Mouse (Mus musculus) lung, postnatal 10 days (tissue): ENCODE data around the gene Camk1.
"Not testable (repeated sequence)": the region's sequence is repeated elsewhere in the genome, so short reads cannot be mapped to it uniquely, and the experiment has no call there.

Experiments used
- DNase-seq: peaks from one replicate; pipeline ENCODE4 v3.0.0; 2021

Camk1 gene

DNA sequence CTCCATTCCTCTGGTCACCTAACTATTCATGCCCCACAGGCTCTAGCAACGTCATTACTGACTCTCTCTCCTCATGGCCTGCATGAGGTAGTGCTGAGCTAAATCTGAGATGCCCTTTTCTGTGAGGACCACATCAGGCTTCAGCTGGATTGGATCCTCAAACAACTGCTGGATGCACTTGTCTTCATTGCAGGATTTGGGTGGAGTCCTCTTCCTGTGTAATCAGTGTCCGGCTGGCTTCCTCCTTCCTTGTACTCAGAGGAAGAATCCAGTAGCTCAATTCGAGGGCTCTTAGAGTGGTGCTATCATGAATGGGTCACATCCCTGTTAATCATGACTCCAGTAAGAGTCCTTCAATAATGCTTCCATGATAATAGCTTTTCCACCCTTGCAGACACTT is 9.9 kb upstream of the Camk1 start:
- DNase-seq, result peak; percentile 33

DNA sequence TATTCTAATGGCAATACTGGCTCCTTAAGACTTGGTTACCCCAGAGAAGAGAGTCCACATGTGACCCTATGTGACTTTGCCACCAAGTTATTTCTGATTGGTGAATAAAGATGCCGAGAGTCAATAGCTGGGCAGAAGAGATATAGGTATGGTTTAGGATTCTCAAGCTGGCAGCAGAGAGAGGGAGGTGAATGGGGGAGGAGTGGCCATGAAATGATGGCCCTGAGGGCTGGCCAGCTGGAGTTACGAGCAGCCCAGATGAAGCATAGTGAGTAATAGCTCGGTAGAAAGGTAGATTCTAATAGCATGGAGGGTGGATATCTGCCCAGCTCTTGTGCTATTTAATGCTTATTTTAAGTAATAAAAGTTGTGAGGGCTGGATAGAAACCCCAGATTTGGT is 9.0 kb upstream of the Camk1 start:
- no peak for DNase-seq

DNA sequence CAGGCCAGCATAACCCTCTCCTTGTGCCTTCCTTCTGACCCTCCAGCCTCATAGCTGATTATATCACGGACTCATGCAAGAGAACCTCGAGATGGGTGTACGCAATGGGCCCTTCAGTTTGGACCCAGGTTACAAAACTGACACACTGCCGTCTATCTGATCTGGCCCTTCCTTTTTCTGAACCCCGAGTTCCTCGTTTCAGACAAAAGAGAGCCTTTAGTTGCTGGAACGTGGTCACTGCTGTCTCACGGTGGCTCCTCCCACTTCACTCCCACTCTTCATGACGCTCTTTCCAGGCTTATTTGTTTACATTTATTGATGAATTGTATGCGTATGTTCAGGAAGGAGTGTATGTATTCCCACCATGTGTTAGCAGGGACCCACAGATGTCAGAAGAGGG is 7.9 kb upstream of the Camk1 start:
- no peak for DNase-seq

DNA sequence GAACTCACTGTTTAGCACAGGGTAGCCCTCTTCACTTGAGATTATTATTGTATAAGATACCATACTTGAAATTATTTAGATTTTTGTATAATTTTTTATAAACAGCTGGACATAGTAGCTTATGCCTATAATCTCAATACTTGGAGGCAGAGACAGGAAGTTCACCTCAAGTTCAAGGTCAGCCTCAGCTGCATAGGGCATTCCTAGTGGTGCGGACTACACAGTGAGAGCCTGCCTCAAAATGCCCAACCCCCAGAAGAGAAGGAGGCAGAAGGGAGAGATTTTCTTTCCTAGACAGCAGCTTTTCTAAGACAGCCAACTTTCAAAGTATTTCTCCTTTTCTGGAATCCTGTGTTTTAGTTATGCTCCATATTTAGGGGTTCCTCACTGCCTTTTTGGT is 7.4 kb upstream of the Camk1 start:
- DNase-seq, result no peak

DNA sequence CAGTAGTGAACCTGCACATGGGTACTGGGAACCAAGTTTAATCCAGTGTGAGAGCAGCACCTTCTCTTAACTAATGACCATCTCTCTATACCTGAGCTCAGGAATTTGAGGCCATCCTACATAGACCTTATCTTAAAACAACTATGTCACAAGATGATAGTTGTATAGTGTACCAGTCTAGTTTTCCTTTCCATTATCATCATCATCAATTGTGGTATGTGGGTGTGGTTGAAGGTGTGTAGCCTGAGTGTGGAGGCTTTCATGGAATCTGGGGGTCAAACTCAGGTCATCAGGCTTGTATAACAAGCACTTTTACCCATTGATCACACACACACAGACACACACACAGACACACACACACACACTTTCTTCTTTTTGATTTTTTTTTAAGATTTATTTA is 6.8 kb upstream of the Camk1 start:
- no peak for DNase-seq

DNA sequence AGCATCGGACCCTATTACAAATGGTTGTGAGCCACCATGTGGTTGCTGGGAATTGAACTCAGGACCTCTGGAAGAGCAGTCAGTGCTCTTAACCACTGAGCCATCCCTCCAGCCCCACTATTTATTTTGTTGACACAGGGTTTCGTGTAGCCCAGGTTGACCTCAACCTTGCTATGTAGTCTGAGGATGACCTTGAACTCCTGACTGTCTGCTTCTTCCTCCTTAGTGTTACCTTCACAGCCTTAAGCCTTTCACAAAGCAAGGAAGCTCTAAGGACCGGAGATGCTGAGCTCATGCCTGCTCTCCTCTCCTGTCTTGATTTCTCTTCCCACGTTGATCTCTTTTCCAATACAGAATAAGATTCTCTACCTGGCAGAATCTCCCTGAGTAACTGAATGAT is 3.1 kb upstream of the Camk1 start:
- no peak for DNase-seq

DNA sequence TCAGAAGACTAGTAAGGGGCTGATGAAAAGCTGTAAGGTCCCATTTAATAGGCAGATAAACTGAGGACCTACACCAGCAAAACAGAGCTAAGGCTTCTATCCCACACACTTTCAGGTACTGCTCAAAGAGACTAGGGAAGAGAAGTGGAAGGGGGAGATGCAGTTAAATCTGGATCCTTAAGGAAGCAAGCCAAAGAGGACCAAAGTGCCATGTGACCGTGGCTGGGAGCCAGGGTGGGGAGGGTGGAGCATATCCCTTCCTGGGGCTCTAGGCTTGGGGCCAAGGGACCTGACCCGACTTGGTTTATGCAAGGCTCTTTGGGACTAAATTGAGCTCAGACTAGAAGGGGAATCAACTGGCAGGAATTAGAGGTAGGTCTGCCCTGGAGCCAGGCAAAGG is 537 bp upstream of the Camk1 start:
- DNase-seq, result peak; percentile 92

DNA sequence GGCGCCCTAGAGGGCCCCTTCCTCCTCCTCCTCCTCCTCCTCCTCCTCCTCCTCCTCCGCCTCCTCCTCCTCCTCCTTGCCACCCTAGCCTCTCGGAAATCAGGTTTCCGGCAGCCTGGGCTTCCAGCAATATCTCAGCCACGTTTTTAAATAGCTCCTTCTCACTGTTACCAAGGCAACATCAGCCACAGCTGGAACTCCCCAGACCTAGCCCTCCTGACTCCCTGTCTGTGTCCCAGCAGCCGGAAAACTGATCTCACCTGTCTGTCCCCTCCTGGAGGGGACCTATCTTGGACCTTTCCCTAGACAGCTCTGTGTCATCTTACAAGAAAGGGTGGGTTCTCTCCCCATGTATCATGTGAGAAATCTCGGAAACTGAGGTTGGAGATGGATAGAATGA is 1.5 kb downstream of the Camk1 start:
- no peak for DNase-seq

DNA sequence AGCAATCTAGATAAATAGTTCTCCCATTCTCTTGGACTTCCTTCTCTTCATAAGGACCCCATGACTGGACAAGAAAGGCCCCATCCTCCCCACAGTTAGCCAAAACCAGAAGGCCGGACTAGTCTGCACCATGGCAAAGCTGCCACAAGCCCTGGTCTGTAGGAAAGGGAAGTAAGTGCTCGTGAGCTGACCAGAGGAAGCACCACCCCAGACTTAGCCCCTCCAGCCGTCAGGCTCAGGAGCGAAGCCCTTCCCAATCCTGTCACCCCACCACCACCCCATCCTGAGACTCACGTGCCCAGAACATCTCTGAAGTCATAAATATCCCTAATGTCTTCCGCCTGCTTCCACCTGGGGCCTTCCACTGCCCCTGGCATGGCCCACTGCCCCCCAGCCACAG is 2.2 kb downstream of the Camk1 start:
- no peak for DNase-seq

DNA sequence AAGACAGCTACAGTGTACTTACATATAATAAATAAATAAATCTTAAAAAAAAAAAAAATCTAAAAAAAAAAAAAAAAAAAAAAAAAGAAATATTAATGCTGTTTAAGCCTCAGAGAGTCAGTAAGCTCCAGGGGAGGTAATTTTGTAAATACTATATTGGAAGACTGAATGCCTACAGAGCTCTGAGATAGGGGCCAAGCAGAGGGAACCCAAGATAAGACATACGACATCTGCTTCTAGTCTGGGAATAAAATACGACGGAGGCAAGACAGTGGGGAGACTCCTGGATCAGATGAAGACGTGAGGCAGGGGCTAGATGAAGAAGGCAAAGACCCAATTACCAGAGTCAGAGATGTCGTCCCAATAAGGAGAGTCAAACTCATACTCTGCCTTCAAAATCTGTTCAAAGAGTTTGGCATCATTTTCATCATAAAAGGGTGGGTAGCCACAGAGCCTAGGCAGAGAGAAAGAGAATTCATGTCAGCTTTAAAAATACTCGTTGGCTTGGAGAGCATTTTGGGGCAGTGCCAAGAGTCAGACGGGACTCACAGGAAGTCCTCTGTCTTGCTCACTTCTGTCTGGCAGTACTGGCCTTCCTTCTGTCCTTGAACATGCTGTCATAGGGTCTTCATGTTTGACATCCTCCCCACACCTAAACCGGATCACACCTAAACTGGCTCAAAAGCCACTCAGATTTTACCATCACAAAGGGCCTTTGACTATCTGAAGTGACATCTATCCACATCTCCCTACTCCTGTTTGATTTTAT is 6.7 kb downstream of the Camk1 start:
- DNase-seq, result peak; percentile 44

DNA sequence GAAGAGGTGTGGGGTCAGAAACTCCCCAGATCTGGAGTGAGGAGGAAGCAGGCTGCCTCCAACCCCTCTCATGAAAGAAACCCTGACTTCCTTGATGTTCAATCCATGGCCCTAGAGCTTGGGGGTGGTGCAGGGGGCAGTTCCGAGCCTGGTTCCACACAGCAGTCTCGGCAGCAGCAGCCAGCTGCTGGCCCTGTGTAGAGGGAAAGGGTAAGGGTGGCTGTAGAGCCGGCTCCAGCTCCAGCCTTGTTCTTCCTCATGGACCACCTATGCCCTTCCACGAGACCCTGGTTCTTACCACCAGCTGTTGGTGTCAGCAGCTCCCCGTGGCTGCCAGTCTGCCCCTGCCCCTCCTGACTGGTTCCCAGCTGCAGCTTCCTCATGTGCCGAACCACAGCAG is 9.6 kb downstream of the Camk1 start:
- no peak for DNase-seq

DNA sequence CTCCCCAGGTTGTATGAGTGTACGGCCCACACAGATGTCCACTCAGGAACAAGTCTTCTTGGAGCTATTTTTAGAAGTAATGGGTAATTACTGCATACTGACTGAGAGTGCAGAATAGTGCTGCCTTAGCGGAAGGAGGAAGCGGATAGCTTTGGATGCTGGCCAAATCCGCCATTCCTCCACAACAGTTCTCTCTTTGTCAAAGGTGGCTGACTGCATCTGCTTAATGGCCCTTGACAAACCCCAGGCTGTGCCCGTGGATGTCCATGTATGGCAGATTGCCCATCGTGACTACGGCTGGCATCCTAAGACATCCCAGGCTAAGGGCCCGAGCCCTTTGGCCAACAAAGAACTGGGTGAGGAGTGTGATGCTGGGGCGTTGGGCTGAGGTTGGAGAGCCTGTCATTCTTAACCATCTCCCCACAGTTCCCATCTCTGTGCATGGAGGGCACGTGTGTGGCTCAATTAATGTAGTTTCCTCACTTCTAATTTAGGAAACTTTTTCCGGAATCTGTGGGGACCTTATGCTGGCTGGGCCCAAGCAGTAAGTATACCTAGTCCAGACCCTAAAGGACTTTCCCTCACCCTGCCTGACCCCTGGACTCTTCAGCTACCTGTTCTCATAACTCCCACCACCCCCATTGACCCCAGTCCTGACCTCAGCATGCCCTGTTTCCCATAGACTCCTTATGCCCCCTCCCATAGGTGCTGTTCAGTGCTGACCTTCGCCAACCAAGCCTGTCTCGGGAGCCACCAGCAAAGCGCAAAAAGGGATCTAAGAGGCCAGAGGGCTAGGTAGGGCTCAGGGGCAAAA is 10.4 kb downstream of the Camk1 start:
- peak; percentile 72 for DNase-seq

DNA sequence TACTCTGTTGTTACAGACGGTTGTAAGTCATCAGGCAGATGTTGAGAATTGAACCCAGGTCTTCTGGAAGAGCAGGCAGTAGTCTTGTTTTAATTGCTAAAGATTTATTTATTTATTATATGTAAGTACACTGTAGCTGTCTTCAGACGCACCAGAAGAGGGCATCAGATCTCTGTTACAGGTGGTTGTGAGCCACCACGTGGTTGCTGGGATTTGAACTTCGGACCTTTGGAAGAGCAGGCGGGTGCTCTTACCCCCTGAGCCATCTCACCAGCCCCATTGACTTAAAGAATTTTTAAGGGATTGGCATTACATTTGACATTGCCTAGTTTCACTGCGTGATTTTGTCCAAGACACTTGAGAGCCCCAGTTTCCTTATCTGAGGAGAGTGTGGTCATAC is 11.1 kb downstream of the Camk1 start:
- DNase-seq, result not testable (repeated sequence)

DNA sequence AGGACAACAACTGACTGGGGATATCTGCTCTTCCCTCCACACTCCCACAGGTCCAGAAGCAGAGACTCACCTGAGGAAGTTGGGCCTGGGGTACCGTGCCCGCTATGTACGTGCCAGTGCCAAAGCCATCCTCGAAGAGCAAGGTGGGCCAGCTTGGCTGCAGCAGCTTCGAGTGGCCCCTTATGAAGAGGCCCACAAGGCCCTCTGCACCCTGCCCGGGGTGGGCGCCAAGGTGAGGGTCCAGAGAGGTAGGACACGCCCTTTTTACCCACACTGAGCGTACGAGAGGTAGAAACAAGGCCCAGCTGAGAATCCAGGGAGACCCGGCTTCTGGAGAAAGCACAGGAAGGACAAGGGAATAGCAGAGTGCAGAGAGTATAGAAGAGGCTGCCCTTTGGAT is 12.1 kb downstream of the Camk1 start:
- DNase-seq, result no peak

DNA sequence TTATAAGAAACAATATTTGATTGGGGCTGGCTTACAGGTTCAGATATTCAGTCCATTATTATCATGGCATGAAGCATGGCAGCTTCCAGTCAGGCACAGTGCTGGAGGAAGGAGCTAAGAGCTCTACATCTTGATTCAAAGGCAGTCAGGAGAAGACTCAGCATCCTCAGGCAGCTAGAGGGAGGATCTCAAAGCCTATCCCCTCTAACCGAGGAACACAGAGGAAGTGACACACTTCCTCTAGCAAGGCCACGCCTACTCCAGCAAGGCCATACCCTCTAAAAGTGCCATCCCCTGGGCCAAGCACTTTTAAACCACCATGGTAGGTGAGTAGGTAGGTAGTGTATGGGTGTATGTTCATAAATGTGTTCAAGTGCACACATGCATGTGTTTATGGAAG is 13.2 kb downstream of the Camk1 start:
- peak; percentile 34 for DNase-seq

DNA sequence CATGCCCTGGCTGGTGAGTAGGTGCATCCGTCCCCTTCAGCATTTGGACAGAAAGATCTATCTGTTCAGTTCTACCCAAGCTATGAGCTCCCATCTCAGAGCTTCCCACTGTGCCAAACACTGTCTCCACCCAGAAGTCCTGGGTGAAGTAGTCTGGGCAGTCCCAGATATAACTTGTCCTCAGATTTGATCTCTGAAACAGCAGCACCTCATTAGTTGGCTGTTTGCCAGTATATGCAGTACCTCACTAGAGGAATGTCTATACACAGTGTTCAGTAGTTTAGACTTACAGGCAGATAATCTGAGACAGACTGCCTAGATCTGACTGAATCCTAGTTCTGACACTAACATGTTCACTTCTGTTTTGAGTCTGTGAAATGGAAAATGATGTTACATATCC is 14.4 kb downstream of the Camk1 start:
- no peak for DNase-seq

DNA sequence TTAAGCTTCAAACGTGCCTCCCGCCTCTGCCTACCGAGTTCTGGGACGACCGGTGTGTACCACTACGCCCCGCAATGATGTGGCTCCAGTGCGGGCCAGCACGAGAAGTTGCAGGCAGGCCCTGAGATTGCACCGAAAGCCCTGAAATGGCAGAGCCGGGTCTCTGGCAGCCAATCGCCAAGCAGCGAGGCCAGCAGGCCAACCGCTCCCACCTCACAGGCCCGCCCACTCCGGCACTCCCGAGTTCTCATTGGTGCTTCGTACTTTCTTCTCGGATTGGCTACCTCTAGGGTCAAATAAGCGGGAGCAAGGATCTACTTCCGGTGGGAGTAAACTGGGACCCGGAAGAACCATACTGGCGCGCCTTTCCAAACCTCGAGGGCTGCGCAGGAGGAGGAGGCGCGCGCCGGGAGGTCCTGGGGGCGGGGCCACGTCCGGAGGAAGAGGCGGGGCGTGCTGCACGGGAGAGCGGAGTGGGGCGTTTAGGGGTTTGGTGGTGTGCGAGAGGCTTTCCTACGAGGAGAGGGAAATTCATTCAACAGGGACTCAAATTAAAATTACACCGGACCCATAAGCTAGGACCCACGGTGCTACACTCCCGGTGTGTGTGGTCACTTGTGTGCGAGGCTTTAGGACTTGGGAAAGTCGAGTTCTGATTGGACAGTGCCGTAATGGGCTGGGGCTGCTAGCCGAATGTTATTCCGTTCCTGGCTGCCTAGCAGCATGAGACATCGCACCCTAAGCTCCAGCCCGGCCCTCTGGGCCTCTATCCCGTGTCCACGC is 17.1 kb downstream of the Camk1 start, which contains the start of gene Ogg1:
Ogg1 (plus strand) TSS at position 440 of the 783 bp plus-strand sequence.
- peak; percentile 99 for DNase-seq

DNA sequence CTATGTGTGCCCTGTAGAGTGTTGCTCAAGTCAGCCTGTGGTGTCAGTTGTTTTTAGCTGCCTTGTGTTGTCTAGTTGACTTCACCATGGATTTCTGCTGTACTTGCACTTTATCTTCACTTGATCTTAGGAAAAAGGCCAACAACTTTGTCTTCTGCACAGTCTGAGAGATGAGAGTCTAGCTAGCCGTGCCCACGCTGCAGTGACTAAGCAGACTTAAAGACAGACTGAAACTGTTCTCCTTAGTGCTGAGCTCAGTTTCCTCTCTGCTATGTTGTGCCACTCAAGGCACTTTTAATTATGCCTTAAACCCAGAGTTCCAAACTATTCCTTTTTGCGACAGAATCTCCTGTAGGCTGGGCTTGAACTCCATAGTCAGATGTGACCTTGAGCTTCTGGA is 27.8 kb downstream of the Camk1 start:
- no peak for DNase-seq

DNA sequence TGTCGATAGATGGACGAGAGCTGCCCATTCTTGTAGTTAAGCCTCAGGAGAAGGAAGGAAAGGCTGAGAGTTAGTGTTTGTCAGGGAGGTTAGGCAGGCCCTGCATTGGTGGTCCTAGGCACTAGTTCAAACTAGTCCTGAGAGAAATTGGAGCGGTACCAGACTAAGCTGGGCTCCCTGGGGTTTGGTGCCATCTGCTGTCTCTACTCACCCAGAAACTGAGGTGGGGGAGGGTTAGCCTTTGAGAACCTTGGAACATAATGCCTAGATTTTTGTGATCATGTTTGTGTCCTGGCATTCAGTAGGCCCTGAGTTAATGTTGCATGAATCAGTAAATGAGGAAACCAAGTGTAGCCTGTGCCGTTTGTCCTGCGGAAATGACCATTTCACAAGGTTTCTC is 35.6 kb downstream of the Camk1 start:
- DNase-seq, result peak; percentile 43

DNA sequence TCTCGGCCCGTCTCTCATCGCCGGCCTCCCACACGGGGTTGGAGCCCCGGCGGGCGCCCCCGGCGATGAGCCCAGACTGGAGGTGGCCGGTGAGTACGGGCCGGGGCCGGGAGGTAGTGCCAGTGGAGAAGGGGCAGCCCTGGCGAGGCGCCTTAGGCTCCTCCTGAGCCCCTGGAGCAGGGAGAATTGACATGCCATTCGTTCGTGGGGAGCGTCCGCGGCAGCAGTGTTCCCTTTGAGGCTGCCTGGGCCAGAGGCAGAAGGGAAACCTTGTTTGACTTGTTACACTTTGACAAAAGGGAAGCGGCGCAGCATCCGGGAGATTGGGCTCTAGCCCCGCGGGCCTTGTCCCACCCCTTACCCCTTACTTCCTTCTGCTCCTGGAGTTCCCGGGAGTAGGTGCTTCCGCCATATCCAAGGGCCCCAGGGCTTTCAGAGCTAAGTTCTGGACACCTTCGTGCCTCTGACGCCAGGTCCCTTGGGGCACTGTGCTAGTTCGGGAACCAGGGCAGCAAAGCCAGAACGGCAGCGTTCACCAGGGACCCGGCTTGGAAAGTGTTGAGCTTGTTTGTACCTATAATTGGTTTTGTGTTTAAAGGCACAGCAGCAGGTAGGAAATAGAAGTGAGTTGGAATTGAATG is 36.2 kb downstream of the Camk1 start:
- peak; percentile 61 for DNase-seq

DNA sequence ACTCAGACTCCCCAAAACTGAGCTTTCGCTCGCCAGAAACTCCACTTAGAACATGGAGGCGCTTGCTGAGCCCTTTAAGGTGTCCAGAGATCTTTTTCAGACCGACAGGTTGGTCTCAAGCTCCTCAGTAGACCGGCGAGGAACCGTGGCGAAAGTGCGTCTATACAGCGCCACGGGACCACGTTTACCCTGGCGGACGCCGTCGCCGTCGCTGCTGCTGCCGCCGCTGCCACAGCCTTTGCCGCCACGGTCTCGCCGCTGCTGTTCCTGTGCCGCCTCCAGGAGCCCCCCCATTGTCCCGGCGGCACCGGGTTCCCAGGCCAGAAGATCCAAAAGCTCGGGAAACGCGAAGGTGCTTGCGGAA is 36.8 kb downstream of the Camk1 start, which contains the start of gene Brpf1:
Brpf1 (plus strand) TSS at position 152 of the 364 bp plus-strand sequence.
- DNase-seq, result no peak

DNA sequence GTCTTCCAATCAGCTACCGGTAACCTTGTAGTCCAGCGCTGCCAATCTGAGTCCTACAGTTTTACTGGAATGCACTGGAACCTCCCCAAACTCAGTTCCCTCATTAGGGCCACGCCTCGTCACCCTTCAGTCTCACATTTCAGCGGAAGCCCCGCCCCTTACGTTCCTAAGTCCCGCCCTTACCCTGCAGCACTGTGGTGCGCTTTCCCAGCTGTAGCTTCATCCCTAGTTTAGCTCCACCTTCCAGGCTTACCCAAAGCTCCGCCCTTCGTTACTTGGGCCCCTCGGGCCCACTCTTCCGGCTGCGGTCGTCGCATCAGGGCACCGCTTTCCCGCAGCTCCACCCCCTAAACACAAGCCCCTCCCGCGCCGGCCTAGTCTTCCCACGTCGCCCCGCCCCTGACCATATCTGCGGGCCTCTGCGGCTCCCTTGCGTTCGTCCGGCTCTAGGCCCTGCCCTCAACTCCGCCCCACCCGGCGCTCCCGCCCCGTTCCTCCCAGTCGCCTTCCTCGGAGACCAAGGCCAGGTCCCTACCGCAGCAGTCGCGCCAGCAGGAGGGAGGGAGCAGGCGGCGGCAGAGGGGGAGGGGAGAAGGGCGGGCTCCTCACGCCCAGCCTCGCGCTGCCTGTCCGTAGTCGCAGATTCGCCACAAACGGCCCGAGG is 37.3 kb downstream of the Camk1 start:
- DNase-seq, result peak; percentile 100
